Mouse (Mus musculus): ENCODE data around the gene P2ry14. TPM values are rescaled to one million over a fixed set of nuclear protein-coding genes. Genes with fewer than 3 reads are reported as not detected.

P2ry14 gene
- total RNA-seq, 2 experiments from 2014 or later: 3.6 to 4.2 TPM

Other genes with a start within 250 kb of the P2ry14 start
- gene Med12l, start 147.8 kb downstream of the P2ry14 start, total RNA-seq (2021): 1 to 10 TPM; 8.1 to 9.0 TPM
- under 1 TPM in 1 of 2 experiments, not detected in 1; 0.11 TPM for gene Gpr171, start 51.8 kb downstream of the P2ry14 start, total RNA-seq (2021)
- not detected for gene Gpr87, start 41.5 kb upstream of the P2ry14 start, total RNA-seq (2021)
- gene P2ry13, start 57.3 kb upstream of the P2ry14 start, total RNA-seq (2021): under 1 TPM; 0.83 to 0.92 TPM
- 1 to 10 TPM; 2.1 to 3.1 TPM for gene P2ry12, start 109.3 kb upstream of the P2ry14 start, total RNA-seq (2021)
- gene Igsf10, start 190.8 kb upstream of the P2ry14 start, total RNA-seq (2021): 1 to 10 TPM; 2.8 to 4.2 TPM

Data from heart, postnatal 25 days (tissue).